Mouse (Mus musculus): Measurements from ENCODE around the gene Mrpl20.

DNA sequence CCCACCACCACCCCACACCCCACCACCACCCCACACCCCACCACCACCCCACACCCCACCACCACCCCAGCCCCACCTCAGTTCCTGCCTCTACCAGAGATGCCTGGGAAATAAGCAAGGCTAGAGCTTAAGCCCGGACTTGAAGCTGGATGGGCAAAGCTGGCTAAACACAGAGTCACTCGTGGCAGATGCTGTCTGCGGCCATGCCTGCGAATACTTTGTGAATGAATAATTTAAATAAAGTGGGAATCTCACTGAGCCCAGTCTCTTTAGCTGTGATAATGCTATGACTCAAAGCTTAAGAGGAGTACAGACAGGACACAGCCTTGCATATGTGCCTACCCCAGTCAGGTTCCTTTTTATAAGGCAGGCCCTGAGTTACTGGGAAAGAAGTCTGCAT is 23.2 kb upstream of the Mrpl20 start:
- TF ChIP-seq CTCF (IDR thresholded peaks at IDR 0.05; ENCODE audit: control insufficient read depth, insufficient read depth, low read length) (no peak), POLR2A (IDR thresholded peaks at IDR 0.05; ENCODE audit: borderline replicate concordance, control insufficient read depth, low read depth, low read length) (no peak)

All from bone marrow, adult 2 months (tissue).